Mouse (Mus musculus) frontal cortex, postnatal 10 days (tissue): ENCODE measurements around the gene Map3k4.
"Not testable (repeated sequence)": the region's sequence is repeated elsewhere in the genome, so short reads cannot be mapped to it uniquely, and the experiment has no call there.

ENCODE experiments used
- DNase-seq, 2 experiments: peaks; one replicate each; pipeline ENCODE4 v3.0.0; 2022; ENCODE audit warnings: low spot score in 2 of 2, mixed read lengths in 1 of 2

Map3k4 gene

DNA sequence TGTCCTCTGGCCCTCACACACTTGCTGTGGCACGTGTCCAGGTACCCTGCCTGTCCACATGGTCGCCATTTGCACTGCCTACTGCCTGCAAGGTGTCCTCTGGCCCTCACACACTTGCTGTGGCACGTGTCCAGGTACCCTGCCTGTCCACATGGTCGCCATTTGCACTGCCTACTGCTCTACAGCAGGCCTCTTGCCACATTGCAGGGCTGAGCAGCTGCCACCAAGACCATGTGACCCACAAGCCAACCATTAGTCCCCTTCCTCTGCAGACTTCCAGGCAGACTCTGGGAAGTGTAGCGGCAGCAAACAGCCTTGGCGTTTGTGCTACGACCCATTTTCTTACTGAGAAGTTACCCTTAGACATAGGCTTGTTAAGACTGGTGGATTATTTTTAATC lies 94.0 kb downstream of the Map3k4 start:
- not testable (repeated sequence) for DNase-seq

DNA sequence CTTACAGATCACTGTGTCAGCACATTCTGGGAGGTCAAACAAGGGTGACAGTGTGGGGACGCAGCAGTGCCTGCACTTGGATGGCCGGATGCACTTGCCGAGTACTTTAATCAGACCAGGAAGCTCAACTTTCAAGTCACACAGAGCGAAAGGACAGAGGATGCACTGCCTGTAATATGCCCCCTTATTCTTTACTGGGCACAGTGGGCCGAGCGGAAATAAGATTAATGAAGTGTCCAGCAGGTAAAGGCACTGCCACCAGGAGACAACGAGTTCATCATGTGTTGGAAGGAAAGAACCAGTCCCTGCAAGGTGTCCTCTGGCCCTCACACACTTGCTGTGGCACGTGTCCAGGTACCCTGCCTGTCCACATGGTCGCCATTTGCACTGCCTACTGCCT lies 94.5 kb downstream of the Map3k4 start:
- DNase-seq, result no peak

- DNase-seq, result no peak
These were observed 94.9 kb downstream of the Map3k4 start for GRCm38 (mm10) chr17:12223682-12224081.

- DNase-seq, result no peak
These were observed 96.7 kb downstream of the Map3k4 start for GRCm38 (mm10) chr17:12221926-12222325.

- DNase-seq, result no peak
These were observed 102.4 kb downstream of the Map3k4 start for GRCm38 (mm10) chr17:12216224-12216623.

DNA sequence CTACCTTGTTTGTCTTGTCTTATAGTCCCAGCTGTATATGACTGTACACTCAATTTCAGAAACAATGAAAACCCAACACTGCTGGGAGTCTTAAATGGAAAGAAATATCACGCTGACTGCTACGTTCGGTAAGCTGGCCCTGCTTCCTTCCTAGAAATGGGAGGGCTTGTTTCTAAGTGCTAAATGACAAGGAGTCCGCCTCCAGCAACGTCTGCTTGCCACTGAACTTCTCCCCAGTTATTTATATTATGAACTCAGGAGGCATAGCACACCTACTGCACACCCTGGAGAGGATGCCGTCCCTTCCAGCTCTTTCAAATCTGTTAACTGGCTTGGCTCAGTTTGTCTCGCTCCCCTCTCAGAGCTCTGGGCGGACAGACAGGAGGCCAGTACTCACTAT lies 105.2 kb downstream of the Map3k4 start:
- no peak for DNase-seq

- no peak for DNase-seq
These were observed 106.3 kb downstream of the Map3k4 start for GRCm38 (mm10) chr17:12212341-12212740.

- no peak for DNase-seq
These were observed 106.7 kb downstream of the Map3k4 start for GRCm38 (mm10) chr17:12211890-12212289.

DNA sequence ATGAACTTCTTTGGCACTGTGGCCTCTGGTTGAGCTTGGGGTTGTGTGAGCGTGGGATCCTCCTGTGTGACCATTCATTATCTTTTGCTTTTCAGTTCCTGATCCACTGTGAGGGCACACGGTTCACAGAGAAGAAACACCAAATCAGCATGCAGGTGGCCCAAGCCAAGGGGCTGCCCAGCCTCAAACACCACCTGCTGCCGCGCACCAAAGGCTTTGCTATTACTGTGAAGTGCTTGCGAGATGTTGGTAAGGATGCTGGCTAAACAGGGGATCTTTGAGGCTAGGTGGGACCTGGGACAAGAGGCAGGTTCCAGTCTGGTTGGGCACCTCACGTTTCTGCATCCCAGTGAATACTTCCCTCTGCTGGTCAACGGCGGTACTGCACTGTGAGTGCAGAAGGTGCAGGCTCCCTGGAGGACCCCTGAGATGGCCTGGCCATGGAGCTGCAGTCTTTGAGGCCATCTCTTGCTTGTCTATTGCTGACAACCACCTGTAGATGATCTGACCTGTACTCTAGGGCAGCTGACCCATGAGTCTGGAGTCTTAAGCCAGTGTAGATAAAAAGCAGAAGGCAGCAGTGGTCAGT lies 108.0 kb downstream of the Map3k4 start:
- DNase-seq, result peak; percentile 57 to 80

DNA sequence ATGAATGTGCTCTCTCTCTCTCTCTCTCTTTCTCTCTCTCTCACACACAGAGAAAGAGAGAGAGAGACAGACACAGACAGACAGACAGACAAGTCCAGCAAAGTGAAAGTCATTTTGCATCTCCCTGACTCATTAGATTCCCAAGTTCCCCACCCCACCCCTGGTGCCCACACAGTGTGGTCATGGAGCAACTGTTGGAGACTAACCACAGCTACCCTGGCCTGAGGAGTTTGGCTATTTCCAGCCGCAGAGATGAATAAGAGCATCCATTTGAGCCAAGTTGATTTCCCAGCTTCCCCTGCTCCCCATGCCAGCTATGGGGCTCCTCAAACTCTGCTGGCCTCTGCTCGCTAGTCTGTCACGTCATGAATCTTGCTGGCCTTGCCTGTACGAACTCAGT lies 109.1 kb downstream of the Map3k4 start:
- no peak for DNase-seq

GRCm38 (mm10) chr17:12207022-12207548 lies 111.5 kb downstream of the Map3k4 start:
- DNase-seq, result no peak

- DNase-seq, result no peak
These were observed 112.3 kb downstream of the Map3k4 start for GRCm38 (mm10) chr17:12206248-12206647.

DNA sequence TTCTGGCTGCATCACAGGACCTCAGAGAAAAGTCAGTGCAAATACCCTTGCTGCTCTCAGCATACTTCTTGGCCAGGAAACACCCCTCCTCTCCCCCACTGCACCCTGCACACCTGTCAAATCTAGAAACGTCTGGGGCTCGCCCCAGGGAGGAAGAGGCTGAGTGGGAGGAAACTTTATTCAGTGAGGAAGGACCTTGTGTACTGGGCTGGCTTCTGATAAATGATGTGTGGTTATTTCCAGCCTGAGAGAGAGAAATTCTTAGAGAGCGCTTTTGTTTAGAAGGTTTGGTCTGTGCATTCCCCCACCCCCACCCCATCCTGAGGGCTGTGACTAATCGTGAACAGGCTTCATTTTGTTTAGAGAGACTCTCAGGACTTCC lies 112.9 kb downstream of the Map3k4 start:
- DNase-seq, result no peak

- DNase-seq, result no peak
These were observed 113.4 kb downstream of the Map3k4 start for GRCm38 (mm10) chr17:12205015-12205693.

DNA sequence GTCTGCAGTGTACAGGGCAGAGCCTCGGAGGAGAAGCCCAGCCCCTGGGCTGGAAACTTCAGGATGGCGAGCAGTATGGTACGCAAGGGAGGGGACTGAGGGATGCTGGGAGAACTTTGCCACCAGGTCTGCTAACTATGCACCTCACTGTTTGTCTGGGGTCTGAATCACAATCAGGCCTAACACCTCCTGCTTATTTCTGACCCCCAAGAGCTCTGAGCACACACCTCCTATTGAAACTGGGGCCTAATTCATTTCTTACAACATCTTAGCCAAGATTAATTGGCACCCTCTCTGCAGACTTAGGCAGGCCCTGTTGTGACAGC lies 113.9 kb downstream of the Map3k4 start:
- DNase-seq, result no peak

DNA sequence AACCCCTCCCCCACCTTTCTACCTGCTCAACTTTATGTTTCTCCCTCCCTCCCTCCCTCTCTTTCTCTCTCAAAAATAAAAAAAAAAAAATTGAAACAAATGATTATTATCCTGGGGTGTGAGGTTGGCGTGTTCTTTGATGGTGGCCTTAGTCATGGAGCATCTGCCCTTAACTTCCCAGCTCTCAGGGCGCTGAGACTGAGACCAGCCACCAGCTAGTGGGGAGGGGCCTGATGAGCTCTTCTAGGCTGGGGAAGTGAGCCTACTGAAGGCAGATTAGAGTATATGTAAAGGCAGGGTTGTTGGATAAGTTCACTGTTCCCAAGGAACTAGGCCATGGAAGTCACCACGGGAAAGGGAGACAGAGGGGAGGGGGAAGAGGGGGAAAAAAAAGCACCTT lies 114.3 kb downstream of the Map3k4 start:
- DNase-seq, result no peak

- no peak for DNase-seq
These were observed 115.1 kb downstream of the Map3k4 start for GRCm38 (mm10) chr17:12203414-12203897.

DNA sequence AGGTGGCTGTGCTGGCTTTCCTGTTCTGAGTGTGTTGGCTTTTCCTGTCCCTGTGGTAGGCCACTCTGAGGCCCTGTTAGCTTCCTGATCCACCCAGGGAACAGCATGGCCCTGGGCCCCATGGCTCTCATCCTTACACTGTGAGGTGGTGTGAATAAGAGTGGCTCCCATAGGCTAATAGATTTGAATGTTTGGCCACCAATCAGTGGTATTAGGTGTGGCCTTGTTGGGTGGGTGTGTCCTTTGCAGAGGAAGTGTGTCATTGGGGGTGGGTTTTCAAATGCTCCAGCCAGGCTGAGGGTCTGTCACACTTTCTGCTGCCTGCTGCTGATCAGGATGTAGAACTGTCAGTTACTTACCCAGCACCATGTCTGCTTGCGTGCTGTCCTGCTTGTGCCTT lies 117.5 kb downstream of the Map3k4 start:
- no peak for DNase-seq

DNA sequence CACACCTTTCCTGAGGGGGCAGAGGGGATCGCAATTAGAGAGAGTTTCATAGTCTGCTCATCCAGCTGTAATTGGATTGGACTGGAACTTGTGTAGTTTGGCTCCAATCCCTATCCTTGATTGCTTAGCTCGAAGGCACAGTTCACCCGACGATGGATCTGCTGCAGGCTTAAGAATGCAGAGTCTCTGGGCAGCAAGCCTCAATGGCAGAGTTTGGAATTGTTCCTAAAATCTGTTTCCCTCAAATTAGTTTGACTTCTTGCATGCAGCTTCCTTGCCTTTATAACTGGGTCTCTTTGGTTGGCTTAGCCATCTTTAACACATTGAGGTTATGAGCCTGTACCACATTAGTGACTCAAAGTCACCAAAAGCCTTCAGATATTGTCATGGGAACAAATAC lies 118.7 kb downstream of the Map3k4 start:
- no peak for DNase-seq

DNA sequence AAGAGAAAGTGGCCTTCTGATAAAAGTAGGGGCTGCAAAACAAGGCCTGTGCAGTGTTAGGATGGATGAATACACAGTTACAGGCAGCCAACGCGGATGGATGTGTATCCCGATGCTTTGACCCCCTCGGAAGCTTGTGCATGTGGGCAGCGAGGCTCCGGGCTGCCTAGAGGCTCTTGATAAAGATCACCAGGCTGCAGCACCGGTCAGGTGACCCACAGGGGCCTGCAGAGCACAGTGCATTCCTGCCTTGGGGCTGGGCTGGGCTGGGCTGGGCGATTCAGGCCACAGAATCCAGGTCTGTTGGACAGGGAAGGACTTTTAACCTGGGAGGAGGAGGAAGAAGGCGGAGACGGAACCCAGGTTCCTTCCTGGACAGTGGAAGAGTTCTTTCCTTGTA lies 123.0 kb downstream of the Map3k4 start:
- no peak for DNase-seq

DNA sequence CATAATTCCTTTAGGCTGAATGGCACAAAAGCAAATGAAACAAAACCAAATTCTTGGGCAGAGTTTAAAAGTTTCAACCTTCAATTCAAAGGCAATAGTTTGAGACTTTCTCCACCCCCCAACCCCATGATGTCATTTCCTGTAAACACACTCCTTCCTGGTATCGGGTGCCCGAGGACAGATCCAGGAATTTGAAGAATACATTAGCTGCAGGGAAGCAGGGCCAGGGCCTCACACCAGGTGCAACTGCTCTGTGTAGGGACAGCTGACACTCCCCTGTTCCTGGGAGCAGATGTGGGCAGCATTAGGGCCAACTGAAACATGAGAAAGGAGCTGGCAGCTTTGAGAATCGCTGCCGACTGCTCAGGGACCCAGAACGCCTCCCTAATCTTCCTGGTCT lies 123.5 kb downstream of the Map3k4 start:
- no peak for DNase-seq

DNA sequence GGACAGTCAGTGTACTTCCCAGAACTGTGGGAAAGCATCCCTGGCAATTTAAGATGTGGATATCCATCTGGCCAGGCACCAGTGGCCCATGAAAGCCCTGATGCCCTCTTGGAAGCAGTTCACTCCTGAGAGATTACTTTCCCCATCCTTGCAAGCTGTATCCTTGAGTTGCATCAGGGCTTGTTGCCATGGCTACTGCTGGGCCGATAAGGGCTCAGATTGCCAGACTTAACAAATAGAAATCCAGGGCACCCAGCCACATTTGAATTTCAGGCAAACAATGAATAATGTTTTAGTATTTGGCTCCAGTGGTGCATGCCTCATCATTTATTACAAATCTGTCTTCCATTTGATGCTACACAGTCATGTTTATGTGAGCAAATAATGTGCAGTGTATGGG lies 130.8 kb downstream of the Map3k4 start:
- no peak for DNase-seq

- DNase-seq, result no peak
These were observed 132.3 kb downstream of the Map3k4 start for GRCm38 (mm10) chr17:12186341-12186740.

GRCm38 (mm10) chr17:12185855-12186254 lies 132.7 kb downstream of the Map3k4 start:
- no peak for DNase-seq
